Mouse (Mus musculus) heart, embryonic 15.5 days (tissue): ENCODE results near the gene Otub2. TPM values are rescaled to one million over a fixed set of nuclear protein-coding genes. Genes with fewer than 3 reads are reported as not detected.

Experiments
- ATAC-seq: fragments of 200-750 bp; cut with Nextera tagmentation; replicated peaks from 2 replicates; pipeline ENCODE4 v1.8.0; 2017; ENCODE audit warnings: low read depth, moderate TSS enrichment; ENCODE audit not compliant: insufficient number of reproducible peaks, insufficient read depth, low FRiP score
- H3K27ac ChIP-seq: fragments of 300-500 bp; sonication (generic); 2 replicates; pipeline ENCODE4 v1.5.1; 2015; ENCODE audit warnings: mild to moderate bottlenecking, inconsistent platforms
- H3K27me3 ChIP-seq: fragments of 300-500 bp; sonication (generic); 2 replicates; pipeline ENCODE4 v1.6.1; 2015; ENCODE audit warnings: inconsistent platforms
- H3K36me3 ChIP-seq: fragments of 300-500 bp; sonication (generic); 2 replicates; pipeline ENCODE4 v1.6.1; 2015; ENCODE audit warnings: mild to moderate bottlenecking, inconsistent platforms
- H3K4me1 ChIP-seq: fragments of 300-500 bp; sonication (generic); replicated peaks from 2 replicates; pipeline ENCODE4 v1.6.1; 2015; ENCODE audit warnings: inconsistent platforms
- H3K4me2 ChIP-seq: fragments of 300-500 bp; sonication (generic); 2 replicates; pipeline ENCODE4 v1.6.1; 2015; ENCODE audit warnings: inconsistent platforms, mild to moderate bottlenecking, moderate library complexity
- H3K4me3 ChIP-seq: fragments of 300-500 bp; sonication (generic); 2 replicates; pipeline ENCODE4 v1.5.1; 2015; ENCODE audit warnings: mild to moderate bottlenecking, inconsistent platforms
- H3K9ac ChIP-seq: fragments of 300-500 bp; sonication (generic); 2 replicates; pipeline ENCODE4 v1.6.1; 2015; ENCODE audit warnings: mild to moderate bottlenecking, inconsistent platforms
- H3K9me3 ChIP-seq: fragments of 300-500 bp; sonication (generic); replicated peaks from 2 replicates; pipeline ENCODE4 v1.6.1; 2016; ENCODE audit warnings: inconsistent platforms
- WGBS: fragments of 180-500 bp; shearing (Covaris S2); methylation state at CpG from one replicate; pipeline ENCODE4 v1.1.7; 2015; ENCODE audit warnings: mixed read lengths; 5-methylcytosine and 5-hydroxymethylcytosine counted together
- polyA plus RNA-seq: library from polyadenylated mRNA; unstranded; fragments of >200 nt; fragmentation: Nextera tagmentation; extraction: Ambion mirVana; gene quantifications from 2 replicates; pipeline ENCODE4 v1.2.1, GENCODE M21; 2015

Gene Otub2
- polyA plus RNA-seq, 1 experiment from 2014 or later: 11.2 TPM

- no peaks in the 10 kb centered on the region for H3K36me3 ChIP-seq
- no peaks in the 10 kb centered on the region for H3K9me3 ChIP-seq
- H3K4me1 ChIP-seq: peaks cover 49% of the 10 kb centered on the region
- H3K27me3 ChIP-seq: no peaks in the 10 kb centered on the region
- peak overlapping the region; percentile 66 for H3K27ac ChIP-seq
- 0 out of 2 replicates have a peak overlapping the region, but pooled peaks have one; percentile 13 for H3K4me2 ChIP-seq
- ATAC-seq: no peak
- H3K9ac ChIP-seq: no peak overlapping the region
- H3K4me3 ChIP-seq: no peak overlapping the region
- 52% methylated on average over 8 of the region's 8 CpGs for WGBS
Observed at GRCm38 (mm10) chr12:103358216-103358615, 30.3 kb upstream of the Otub2 start.

GRCm38 (mm10) chr12:103358951-103359801 is 29.3 kb upstream of the Otub2 start:
- no peaks in the 10 kb centered on the region for H3K36me3 ChIP-seq
- no peak overlapping the region for H3K4me3 ChIP-seq
- no peak overlapping the region for H3K4me2 ChIP-seq
- no peaks in the 10 kb centered on the region for H3K9me3 ChIP-seq
- H3K27ac ChIP-seq: peak overlapping the region; percentile 66; the same call in 1 of the 2 replicates
- H3K27me3 ChIP-seq: no peaks in the 10 kb centered on the region
- WGBS: 44% methylated on average over 4 of the region's 4 CpGs
- no peak overlapping the region for H3K9ac ChIP-seq
- H3K4me1 ChIP-seq: peaks cover 46% of the 10 kb centered on the region
- ATAC-seq: no peak

- H3K4me3 ChIP-seq: no peak overlapping the region
- no peak for ATAC-seq
- no peaks in the 10 kb centered on the region for H3K27me3 ChIP-seq
- no peaks in the 10 kb centered on the region for H3K9me3 ChIP-seq
- H3K4me2 ChIP-seq: no peak overlapping the region
- no peak overlapping the region for H3K27ac ChIP-seq
- WGBS: 81% methylated on average over 8 of the region's 8 CpGs
- no peak overlapping the region for H3K9ac ChIP-seq
- H3K36me3 ChIP-seq: no peaks in the 10 kb centered on the region
- H3K4me1 ChIP-seq: peaks cover 39% of the 10 kb centered on the region
Observed at GRCm38 (mm10) chr12:103360812-103361211, 27.7 kb upstream of the Otub2 start.

- no peak for ATAC-seq
- no peak overlapping the region for H3K4me2 ChIP-seq
- WGBS: 81% methylated on average over 17 of the region's 17 CpGs
- no peak overlapping the region; the same call in 1 of the 2 replicates for H3K9ac ChIP-seq
- H3K4me1 ChIP-seq: peaks cover 31% of the 10 kb centered on the region
- no peaks in the 10 kb centered on the region for H3K27me3 ChIP-seq
- H3K36me3 ChIP-seq: no peaks in the 10 kb centered on the region
- no peaks in the 10 kb centered on the region for H3K9me3 ChIP-seq
- peak overlapping the region; percentile 41 for H3K27ac ChIP-seq
- H3K4me3 ChIP-seq: no peak overlapping the region
Observed at GRCm38 (mm10) chr12:103361539-103362307, 26.8 kb upstream of the Otub2 start.

GRCm38 (mm10) chr12:103362336-103362735 is 26.1 kb upstream of the Otub2 start:
- Histone ChIP-seq H3K27me3 (no peaks in the 10 kb centered on the region), H3K9me3 (no peaks in the 10 kb centered on the region), H3K36me3 (no peaks in the 10 kb centered on the region), H3K4me3 (no peak overlapping the region), H3K27ac (peak overlapping the region; percentile 41), H3K4me1 (peaks cover 28% of the 10 kb centered on the region), H3K4me2 (no peak overlapping the region), H3K9ac (no peak overlapping the region; the same call in 1 of the 2 replicates)
- 50% methylated on average over 3 of the region's 3 CpGs for WGBS
- no peak for ATAC-seq

- 59% methylated on average over 2 of the region's 2 CpGs for WGBS
- H3K9ac ChIP-seq: no peak overlapping the region
- H3K9me3 ChIP-seq: no peaks in the 10 kb centered on the region
- peaks cover 15% of the 10 kb centered on the region for H3K4me1 ChIP-seq
- no peaks in the 10 kb centered on the region for H3K27me3 ChIP-seq
- no peaks in the 10 kb centered on the region for H3K36me3 ChIP-seq
- H3K4me2 ChIP-seq: no peak overlapping the region
- no peak overlapping the region for H3K27ac ChIP-seq
- H3K4me3 ChIP-seq: no peak overlapping the region
- no peak for ATAC-seq
Observed at GRCm38 (mm10) chr12:103367171-103367570, 21.3 kb upstream of the Otub2 start.

GRCm38 (mm10) chr12:103367620-103368325 is 20.7 kb upstream of the Otub2 start:
- H3K9ac ChIP-seq: no peak overlapping the region
- H3K27me3 ChIP-seq: no peaks in the 10 kb centered on the region
- H3K4me2 ChIP-seq: peak overlapping the region; percentile 49
- H3K4me3 ChIP-seq: 0 out of 2 replicates have a peak overlapping the region, but pooled peaks have one; percentile 6
- 17% methylated on average over 18 of the region's 18 CpGs for WGBS
- H3K36me3 ChIP-seq: no peaks in the 10 kb centered on the region
- peak; percentile 51; the same call in 1 of the 2 replicates for ATAC-seq
- H3K27ac ChIP-seq: no peak overlapping the region
- H3K4me1 ChIP-seq: peaks cover 9% of the 10 kb centered on the region
- H3K9me3 ChIP-seq: no peaks in the 10 kb centered on the region

- Histone ChIP-seq H3K4me2 (peak overlapping the region; percentile 49), H3K4me3 (no peak overlapping the region), H3K36me3 (no peaks in the 10 kb centered on the region), H3K9me3 (no peaks in the 10 kb centered on the region), H3K4me1 (peaks cover 8% of the 10 kb centered on the region), H3K27me3 (no peaks in the 10 kb centered on the region), H3K9ac (no peak overlapping the region), H3K27ac (no peak overlapping the region)
- no peak for ATAC-seq
- 72% methylated on average over 7 of the region's 7 CpGs for WGBS
Observed at GRCm38 (mm10) chr12:103368326-103368669, 20.2 kb upstream of the Otub2 start.

GRCm38 (mm10) chr12:103368777-103369176 is 19.7 kb upstream of the Otub2 start:
- Histone ChIP-seq H3K4me2 (no peak overlapping the region), H3K27ac (no peak overlapping the region), H3K4me3 (no peak overlapping the region), H3K4me1 (peaks cover 8% of the 10 kb centered on the region), H3K36me3 (no peaks in the 10 kb centered on the region), H3K9me3 (no peaks in the 10 kb centered on the region), H3K27me3 (no peaks in the 10 kb centered on the region), H3K9ac (no peak overlapping the region)
- no peak for ATAC-seq
- 52% methylated on average over 2 of the region's 2 CpGs for WGBS

GRCm38 (mm10) chr12:103370861-103371260 is 17.6 kb upstream of the Otub2 start:
- Histone ChIP-seq H3K9me3 (no peaks in the 10 kb centered on the region), H3K4me1 (peaks cover 8% of the 10 kb centered on the region), H3K27ac (no peak overlapping the region), H3K4me2 (no peak overlapping the region), H3K9ac (no peak overlapping the region), H3K36me3 (no peaks in the 10 kb centered on the region), H3K27me3 (no peaks in the 10 kb centered on the region), H3K4me3 (no peak overlapping the region)
- WGBS: 62% methylated on average over 4 of the region's 4 CpGs
- no peak for ATAC-seq

- ATAC-seq: no peak
- no peaks in the 10 kb centered on the region for H3K27me3 ChIP-seq
- no peak overlapping the region for H3K4me2 ChIP-seq
- no peak overlapping the region for H3K27ac ChIP-seq
- 28% methylated on average over 6 of the region's 6 CpGs for WGBS
- H3K36me3 ChIP-seq: no peaks in the 10 kb centered on the region
- no peaks in the 10 kb centered on the region for H3K9me3 ChIP-seq
- peaks cover 15% of the 10 kb centered on the region for H3K4me1 ChIP-seq
- H3K4me3 ChIP-seq: no peak overlapping the region
- no peak overlapping the region for H3K9ac ChIP-seq
Observed at GRCm38 (mm10) chr12:103371711-103372110, 16.8 kb upstream of the Otub2 start.
